Mouse (Mus musculus) neutrophil, adult 65 days (primary cell): ENCODE measurements around the gene Gm12789. TPM values are rescaled to one million over a fixed set of nuclear protein-coding genes. Genes with fewer than 3 reads are reported as not detected.

Source experiments
- total RNA-seq: library from RNA; stranded (reverse); gene quantifications from 2 replicates; pipeline ENCODE4 v1.2.4, GENCODE M21; 2023

Gm12789 gene
- not detected in 2 replicates for total RNA-seq

DNA sequence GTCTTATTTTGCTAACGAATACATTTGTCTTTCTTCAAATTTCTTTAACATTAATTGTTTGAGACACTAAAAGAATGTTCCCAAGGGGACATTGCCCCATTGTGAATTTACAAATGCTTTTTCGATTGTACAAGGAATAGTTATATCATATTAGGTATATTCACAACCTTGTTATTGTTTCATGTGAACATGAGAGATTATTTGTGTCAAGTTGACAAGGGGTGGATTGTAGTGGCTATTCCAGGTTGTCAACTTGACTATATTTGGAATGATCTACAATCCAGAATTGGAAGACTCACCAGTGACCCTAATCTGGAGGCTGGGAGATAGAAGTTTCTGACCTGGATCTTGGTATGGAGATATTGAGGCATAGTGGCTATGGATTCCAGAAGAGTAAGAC is at the start of gene Gm12789:
TSS of gene Gm12789 (plus strand) at position 301 of the 400 bp plus-strand sequence.

DNA sequence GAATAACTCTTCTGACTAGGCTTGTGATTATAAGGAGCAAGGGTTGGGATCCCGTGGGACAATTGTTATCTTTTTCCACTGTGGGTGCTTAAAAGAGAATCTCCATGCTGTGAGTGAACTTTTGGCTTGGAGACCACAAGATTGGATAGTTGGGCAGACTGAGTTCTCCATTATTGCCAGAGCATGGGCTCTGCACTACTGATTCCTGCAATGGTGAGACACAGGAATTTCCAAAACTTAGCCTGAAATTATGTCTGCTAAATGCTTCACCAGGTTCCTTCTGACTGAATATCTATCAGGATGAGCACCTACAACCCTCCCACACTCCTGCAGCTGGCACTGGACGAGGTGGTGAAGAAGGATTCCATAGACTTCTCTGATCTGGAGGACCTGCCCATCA is 46.3 kb upstream of the Gm12789 start, which contains the start of gene Gm12794:
TSS of gene Gm12794 (plus strand) at position 301 of the 400 bp plus-strand sequence.

DNA sequence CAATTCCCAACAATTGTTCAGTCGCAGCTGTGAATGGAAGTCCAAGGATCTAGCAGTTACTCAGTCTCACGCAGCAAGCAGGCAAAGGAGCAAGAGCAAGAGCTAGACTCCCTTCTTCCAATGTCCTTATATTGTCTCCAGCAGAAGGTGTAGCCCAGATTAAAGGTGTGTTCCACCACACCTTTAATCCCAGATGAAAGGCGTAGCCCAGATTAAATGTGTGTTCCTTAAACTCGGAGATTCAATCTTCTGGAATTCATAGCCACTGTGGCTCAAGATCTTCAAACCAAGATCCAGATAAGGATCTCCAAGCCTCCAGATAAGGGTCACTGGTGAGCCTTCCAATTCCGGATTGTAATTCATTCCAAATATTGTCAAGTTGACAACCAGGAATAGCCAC is 5.5 kb upstream of the Gm12789 start, which contains the start of gene Gm12790:
TSS of gene Gm12790 (minus strand) at position 101 of the 400 bp plus-strand sequence.

Other genes with a start within 250 kb of the Gm12789 start
- gene B020004J07Rik, start 142.6 kb upstream of the Gm12789 start, total RNA-seq: not detected in 2 replicates
- gene C130073F10Rik, start 92.8 kb upstream of the Gm12789 start, total RNA-seq: not detected in 2 replicates
- not detected in 2 replicates for gene Gm12800, start 77.5 kb upstream of the Gm12789 start, total RNA-seq
- not detected in 2 replicates for gene Gm12794, start 46.2 kb upstream of the Gm12789 start, total RNA-seq
- not detected in 2 replicates for gene Gm12790, start 5.6 kb upstream of the Gm12789 start, total RNA-seq
- 200 and 213 TPM in 2 replicates for gene Pde4b, start 100.9 kb downstream of the Gm12789 start, total RNA-seq